Mouse (Mus musculus): ENCODE results near the gene Med20. TPM values are rescaled to one million over a fixed set of nuclear protein-coding genes. Genes with fewer than 3 reads are reported as not detected.

Med20 gene
- total and polyA plus RNA-seq, 3 experiments: 45.7 to 62.6 TPM; not detected in 1

DNA sequence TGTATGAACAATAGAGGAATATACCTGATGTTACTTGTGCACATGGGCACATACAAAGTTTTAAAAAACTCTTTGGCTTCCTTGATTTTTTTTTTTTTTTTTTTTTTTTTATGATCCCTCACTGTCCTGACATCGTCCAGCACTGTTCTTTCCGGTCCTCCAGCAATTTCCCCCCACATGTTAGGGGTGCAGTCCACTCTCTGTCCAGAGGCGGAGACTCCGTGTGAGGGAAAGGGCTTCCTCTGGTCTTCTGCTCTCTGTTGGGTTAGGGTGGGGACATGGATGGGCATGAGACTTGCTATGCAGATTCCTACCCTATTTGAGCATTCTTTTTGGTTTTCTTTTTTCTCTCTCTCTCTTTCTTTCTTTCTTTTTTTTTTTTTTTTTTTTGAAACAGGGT lies 46.5 kb downstream of the Med20 start:
- Histone ChIP-seq H3K79me2 (ENCODE audit: control insufficient read depth, insufficient read depth, low read length, poor library complexity) (no peaks in the 10 kb centered on the region), H3K9ac (ENCODE audit: control insufficient read depth, low read depth, low read length, poor library complexity, severe bottlenecking) (no peak overlapping the region), H3K4me3 (ENCODE audit: control insufficient read depth in 1 of 2, insufficient read depth in 1 of 2, low read depth in 2 of 2, low read length in 2 of 2) (no peak overlapping the region), H3K4me1 (ENCODE audit: control insufficient read depth in 1 of 2, insufficient read depth in 2 of 2, low read length in 2 of 2) (no peaks in the 10 kb centered on the region), H3K27ac (ENCODE audit: control insufficient read depth, low read depth, low read length) (no peak overlapping the region), H3K9me3 (replicated peaks; ENCODE audit: insufficient read depth, low read length) (no peaks in the 10 kb centered on the region), H3K27me3 (ENCODE audit: control insufficient read depth in 1 of 2, insufficient read depth in 2 of 2, low read length in 2 of 2) (no peaks in the 10 kb centered on the region), H3K36me3 (ENCODE audit: control insufficient read depth in 1 of 2, insufficient read depth in 2 of 2, low read length in 2 of 2) (no peaks in the 10 kb centered on the region)
- TF ChIP-seq ZMIZ1 (IDR thresholded peaks at IDR 0.05; ENCODE audit: low read depth, low read length) (no peak), MYB (IDR thresholded peaks at IDR 0.05; ENCODE audit: low read depth, low read length) (no peak), ZKSCAN1 (IDR thresholded peaks at IDR 0.05; ENCODE audit: low read depth, low read length) (no peak), GATA1 (IDR thresholded peaks at IDR 0.05; ENCODE audit: low read depth, low read length) (no peak), MEF2A (IDR thresholded peaks at IDR 0.05; ENCODE audit: extremely low read depth, insufficient replicate concordance, low read depth, low read length, poor library complexity, severe bottlenecking) (no peak), POLR2A (IDR thresholded peaks at IDR 0.05; ENCODE audit: control insufficient read depth in 1 of 2, insufficient read depth in 1 of 2, low read depth in 1 of 2, low read length in 2 of 2, poor library complexity in 1 of 2) (no peak), ZC3H11A (IDR thresholded peaks at IDR 0.05; ENCODE audit: low read depth, low read length) (no peak), TAL1 (IDR thresholded peaks at IDR 0.05; ENCODE audit: low read length) (no peak), GABPA (IDR thresholded peaks at IDR 0.05; ENCODE audit: low read depth, low read length) (no peak), NRF1 (IDR thresholded peaks at IDR 0.05; ENCODE audit: insufficient read depth, low read depth, low read length, poor library complexity, severe bottlenecking) (no peak)
- DNase-seq (ENCODE audit: low read depth, low spot score): no peak

DNA sequence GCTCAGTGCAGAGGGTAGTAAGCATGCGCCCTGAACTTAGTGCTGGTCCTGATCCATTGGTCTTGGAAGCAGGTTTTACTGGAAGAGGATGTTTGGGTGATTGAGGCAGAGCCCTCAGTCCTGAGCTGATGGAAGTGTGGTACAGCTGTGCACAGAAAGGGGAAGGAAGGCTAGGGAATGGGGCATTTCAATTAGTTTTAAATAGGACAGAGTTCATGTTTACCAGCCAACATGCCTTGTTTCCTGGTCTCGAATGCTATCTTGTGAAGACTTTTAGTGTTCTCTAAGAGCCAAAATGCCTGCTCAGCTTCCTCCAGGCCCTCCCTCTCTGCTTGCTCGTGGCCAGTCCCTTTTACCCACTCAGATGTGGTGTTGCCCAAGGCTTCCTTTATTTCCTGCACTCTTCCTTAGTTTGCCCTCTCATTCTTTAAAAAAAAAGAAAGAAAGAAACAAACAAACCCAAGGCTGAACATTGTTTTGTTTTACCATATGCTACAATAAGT lies 47.4 kb downstream of the Med20 start:
- Histone ChIP-seq H3K36me3 (ENCODE audit: control insufficient read depth in 1 of 2, insufficient read depth in 2 of 2, low read length in 2 of 2) (no peaks in the 10 kb centered on the region), H3K4me3 (ENCODE audit: control insufficient read depth in 1 of 2, insufficient read depth in 1 of 2, low read depth in 2 of 2, low read length in 2 of 2) (no peak overlapping the region), H3K9ac (ENCODE audit: control insufficient read depth, low read depth, low read length, poor library complexity, severe bottlenecking) (no peak overlapping the region), H3K27ac (ENCODE audit: control insufficient read depth, low read depth, low read length) (no peak overlapping the region), H3K4me1 (ENCODE audit: control insufficient read depth in 1 of 2, insufficient read depth in 2 of 2, low read length in 2 of 2) (no peaks in the 10 kb centered on the region), H3K79me2 (ENCODE audit: control insufficient read depth, insufficient read depth, low read length, poor library complexity) (no peaks in the 10 kb centered on the region; the same call in 1 of the 2 replicates), H3K9me3 (replicated peaks; ENCODE audit: insufficient read depth, low read length) (no peaks in the 10 kb centered on the region), H3K27me3 (ENCODE audit: control insufficient read depth in 1 of 2, insufficient read depth in 2 of 2, low read length in 2 of 2) (no peaks in the 10 kb centered on the region)
- DNase-seq (ENCODE audit: low read depth, low spot score): no peak
- TF ChIP-seq RCOR1 (IDR thresholded peaks at IDR 0.05; ENCODE audit: low read depth, low read length) (no peak), BHLHE40 (IDR thresholded peaks at IDR 0.05; ENCODE audit: borderline replicate concordance, low read depth, low read length) (no peak), SIN3A (IDR thresholded peaks at IDR 0.05; ENCODE audit: low read length) (no peak), ELF1 (IDR thresholded peaks at IDR 0.05; ENCODE audit: low read depth, low read length) (no peak), JUND (IDR thresholded peaks at IDR 0.05; ENCODE audit: low read depth, low read length) (no peak), GATA1 (IDR thresholded peaks at IDR 0.05; ENCODE audit: low read depth, low read length) (no peak), USF1 (IDR thresholded peaks at IDR 0.05; ENCODE audit: low read depth, low read length) (no peak), CHD2 (IDR thresholded peaks at IDR 0.05; ENCODE audit: low read length) (no peak), KAT2A (conservative IDR thresholded peaks at IDR 0.05; ENCODE audit: low read depth, low read length) (no peak)
